Mouse (Mus musculus) bone marrow macrophage, adult 2 months (primary cell): ENCODE data around the gene Traip. TPM values are rescaled to one million over a fixed set of nuclear protein-coding genes. Genes with fewer than 3 reads are reported as not detected.

Experiments
- H3K27ac ChIP-seq: 2 replicates; pipeline ENCODE4 v1.5.1; 2012; ENCODE audit warnings: low read depth, low read length; ENCODE audit not compliant: insufficient read depth
- H3K4me1 ChIP-seq: 2 replicates; pipeline ENCODE4 v1.6.1; 2012; ENCODE audit warnings: low read length; ENCODE audit not compliant: control insufficient read depth, insufficient read depth
- H3K4me3 ChIP-seq: 2 replicates; pipeline ENCODE4 v1.5.1; 2012; ENCODE audit warnings: mild to moderate bottlenecking, low read length, moderate library complexity; ENCODE audit not compliant: insufficient read depth
- CTCF ChIP-seq: IDR thresholded peaks from 2 replicates; pipeline ENCODE4 v1.5.1; 2012; ENCODE audit warnings: low read depth, mild to moderate bottlenecking, low read length, moderate library complexity
- POLR2A ChIP-seq: IDR thresholded peaks from 2 replicates; pipeline ENCODE4 v1.6.1; 2012; ENCODE audit warnings: mild to moderate bottlenecking, low read depth, low read length, borderline replicate concordance
- polyA plus RNA-seq: library from polyadenylated mRNA; stranded (reverse); fragments of >200 nt; gene quantifications from 2 replicates; pipeline ENCODE4 v1.2.4, GENCODE M21; 2012; ENCODE audit not compliant: missing spikeins, insufficient read depth, insufficient read length

The Traip gene
- polyA plus RNA-seq: 5.0 and 6.9 TPM in 2 replicates

GRCm38 (mm10) chr9:107949922-107950235 lies at the start of gene Traip:
TSS of gene Traip (plus strand) at chr9:107950136.
- no peak for TF ChIP-seq POLR2A
- no peak for TF ChIP-seq CTCF
- H3K4me3 ChIP-seq: peak within 1 kb of the TSS; percentile 89
- peak within 1 kb of the TSS; percentile 31; the same call in 1 of the 2 replicates for H3K27ac ChIP-seq
- H3K4me1 ChIP-seq: peaks cover 5% of the 10 kb centered on the region

GRCm38 (mm10) chr9:107900840-107901626 lies 48.9 kb upstream of the Traip start:
- H3K4me3 ChIP-seq: no peak overlapping the region
- H3K4me1 ChIP-seq: no peaks in the 10 kb centered on the region
- TF ChIP-seq POLR2A (no peak), CTCF (no peak)
- H3K27ac ChIP-seq: no peak overlapping the region

- H3K4me1 ChIP-seq: no peaks in the 10 kb centered on the region
- TF ChIP-seq CTCF (no peak), POLR2A (no peak)
- no peak overlapping the region for H3K4me3 ChIP-seq
- H3K27ac ChIP-seq: no peak overlapping the region
Measured at GRCm38 (mm10) chr9:107901627-107901914, 48.4 kb upstream of the Traip start.

- Histone ChIP-seq H3K4me3 (no peak overlapping the region), H3K27ac (no peak overlapping the region), H3K4me1 (peaks cover 9% of the 10 kb centered on the region)
- TF ChIP-seq POLR2A (no peak), CTCF (peak; percentile 96)
Measured at GRCm38 (mm10) chr9:107904726-107905125, 45.2 kb upstream of the Traip start.

- TF ChIP-seq POLR2A: no peak
- TF ChIP-seq CTCF: no peak
- Histone ChIP-seq H3K4me1 (peaks cover 9% of the 10 kb centered on the region), H3K4me3 (no peak within 1 kb of the TSS), H3K27ac (no peak within 1 kb of the TSS)
Measured at GRCm38 (mm10) chr9:107906252-107906966, 43.5 kb upstream of the Traip start, which contains the start of gene Mst1r. TSS of gene Mst1r (plus strand) at chr9:107906873.

GRCm38 (mm10) chr9:107906967-107907800 lies 42.8 kb upstream of the Traip start:
- no peak for TF ChIP-seq CTCF
- TF ChIP-seq POLR2A: no peak
- Histone ChIP-seq H3K27ac (no peak overlapping the region), H3K4me3 (no peak overlapping the region), H3K4me1 (peaks cover 9% of the 10 kb centered on the region)

GRCm38 (mm10) chr9:107907801-107908120 lies 42.2 kb upstream of the Traip start:
- H3K4me3 ChIP-seq: no peak overlapping the region
- peaks cover 9% of the 10 kb centered on the region for H3K4me1 ChIP-seq
- TF ChIP-seq CTCF (no peak), POLR2A (no peak)
- no peak overlapping the region for H3K27ac ChIP-seq

GRCm38 (mm10) chr9:107908410-107909158 lies 41.4 kb upstream of the Traip start:
- TF ChIP-seq POLR2A (no peak), CTCF (no peak)
- H3K4me3 ChIP-seq: peak overlapping the region; percentile 1; the same call in 1 of the 2 replicates
- H3K27ac ChIP-seq: no peak overlapping the region
- peaks cover 9% of the 10 kb centered on the region for H3K4me1 ChIP-seq
